Mouse (Mus musculus) CD4-positive, CD25-positive, alpha-beta regulatory T cell, adult 4 months (primary cell): ENCODE measurements around the gene Hip1r. TPM values are rescaled to one million over a fixed set of nuclear protein-coding genes. Genes with fewer than 3 reads are reported as not detected.

Experiments
- ATAC-seq: one replicate; pipeline ENCODE4 v1.8.0; 2017
- polyA plus RNA-seq, 2 experiments: library from polyadenylated mRNA; unstranded; fragments of 100-300 nt; shearing (Covaris generic); gene quantifications; one replicate each; pipeline ENCODE4 v1.2.1; 2017

Hip1r gene
- polyA plus RNA-seq, 2 experiments from 2014 or later: 11.0 to 12.1 TPM

GRCm38 (mm10) chr5:123997211-123997751, 23.9 kb downstream of the Hip1r start:
- no peak for ATAC-seq

GRCm38 (mm10) chr5:123997811-123998210, 24.4 kb downstream of the Hip1r start:
- no peak for ATAC-seq

GRCm38 (mm10) chr5:123998370-123998769, 24.9 kb downstream of the Hip1r start:
- ATAC-seq: no peak

GRCm38 (mm10) chr5:124000824-124001223, 27.4 kb downstream of the Hip1r start:
- ATAC-seq: peak; percentile 78

- ATAC-seq: no peak
Measured at GRCm38 (mm10) chr5:124001274-124001673, 27.8 kb downstream of the Hip1r start.

GRCm38 (mm10) chr5:124002876-124003275, 29.4 kb downstream of the Hip1r start:
- no peak for ATAC-seq

- ATAC-seq: no peak
Measured at GRCm38 (mm10) chr5:124003375-124003774, 29.9 kb downstream of the Hip1r start.

- no peak for ATAC-seq
Measured at GRCm38 (mm10) chr5:124004356-124005150, 31.1 kb downstream of the Hip1r start.

GRCm38 (mm10) chr5:124005151-124005500, 31.7 kb downstream of the Hip1r start:
- no peak for ATAC-seq

- no peak for ATAC-seq
Measured at GRCm38 (mm10) chr5:124005591-124005990, 32.2 kb downstream of the Hip1r start.

- ATAC-seq: no peak
Measured at GRCm38 (mm10) chr5:124006082-124006873, 32.9 kb downstream of the Hip1r start.

- ATAC-seq: no peak
Measured at GRCm38 (mm10) chr5:124006891-124007491, 33.6 kb downstream of the Hip1r start.

GRCm38 (mm10) chr5:124010077-124010476, 36.6 kb downstream of the Hip1r start:
- ATAC-seq: no peak

GRCm38 (mm10) chr5:124010910-124011655, 37.7 kb downstream of the Hip1r start:
- peak; percentile 18 for ATAC-seq

- no peak for ATAC-seq
Measured at GRCm38 (mm10) chr5:124011927-124012326, 38.5 kb downstream of the Hip1r start.

GRCm38 (mm10) chr5:124012885-124013284, 39.5 kb downstream of the Hip1r start:
- ATAC-seq: no peak

GRCm38 (mm10) chr5:124013747-124014146, 40.3 kb downstream of the Hip1r start:
- ATAC-seq: no peak

GRCm38 (mm10) chr5:124014180-124014579, 40.8 kb downstream of the Hip1r start:
- ATAC-seq: no peak

- no peak for ATAC-seq
Measured at GRCm38 (mm10) chr5:124014791-124015251, 41.4 kb downstream of the Hip1r start.

GRCm38 (mm10) chr5:124015727-124016126, 42.3 kb downstream of the Hip1r start:
- ATAC-seq: no peak

GRCm38 (mm10) chr5:124016291-124016821, 42.9 kb downstream of the Hip1r start:
- no peak for ATAC-seq

- no peak for ATAC-seq
Measured at GRCm38 (mm10) chr5:124017941-124018340, 44.5 kb downstream of the Hip1r start.
